Mouse (Mus musculus) liver, embryonic 13.5 days (tissue): ENCODE data around the gene Nepn. TPM values are rescaled to one million over a fixed set of nuclear protein-coding genes. Genes with fewer than 3 reads are reported as not detected.
A peak's percentile ranks its signal among the peaks of the same experiment; 100 is the strongest.

ENCODE experiments used
- ATAC-seq: fragments of 200-750 bp; cut with Nextera tagmentation; 2 replicates; pipeline ENCODE4 v1.8.0; 2017; ENCODE audit warnings: low read depth, mild to moderate bottlenecking, moderate number of reproducible peaks, moderate library complexity
- DNase-seq: peaks from one replicate; pipeline ENCODE4 v3.0.0; 2022
- H3K27ac ChIP-seq: fragments of 300-500 bp; sonication (generic); 2 replicates; pipeline ENCODE4 v1.5.1; 2015; ENCODE audit warnings: moderate library complexity, mild to moderate bottlenecking, inconsistent platforms
- H3K27me3 ChIP-seq: fragments of 300-500 bp; sonication (generic); 2 replicates; pipeline ENCODE4 v1.6.1; 2015; ENCODE audit warnings: mild to moderate bottlenecking, inconsistent platforms
- H3K36me3 ChIP-seq: fragments of 300-500 bp; sonication (generic); 2 replicates; pipeline ENCODE4 v1.6.1; 2015; ENCODE audit warnings: mild to moderate bottlenecking, inconsistent platforms
- H3K4me1 ChIP-seq: fragments of 300-500 bp; sonication (generic); replicated peaks from 2 replicates; pipeline ENCODE4 v1.6.1; 2015; ENCODE audit warnings: inconsistent platforms
- H3K4me2 ChIP-seq: fragments of 300-500 bp; sonication (generic); 2 replicates; pipeline ENCODE4 v1.6.1; 2015; ENCODE audit warnings: inconsistent platforms, mild to moderate bottlenecking, moderate library complexity
- H3K4me3 ChIP-seq: fragments of 300-500 bp; sonication (generic); replicated peaks from 2 replicates; pipeline ENCODE4 v1.5.1; 2015; ENCODE audit warnings: mild to moderate bottlenecking, inconsistent platforms
- H3K9ac ChIP-seq: fragments of 300-500 bp; sonication (generic); 2 replicates; pipeline ENCODE4 v1.6.1; 2015; ENCODE audit warnings: mild to moderate bottlenecking, inconsistent platforms
- H3K9me3 ChIP-seq: fragments of 300-500 bp; sonication (generic); replicated peaks from 2 replicates; pipeline ENCODE4 v1.6.1; 2016; ENCODE audit warnings: inconsistent platforms
- WGBS: fragments of 180-500 bp; shearing (Covaris S2); methylation state at CpG from one replicate; pipeline ENCODE4 v1.1.7; 2015; ENCODE audit not compliant: insufficient replicate concordance; 5-methylcytosine and 5-hydroxymethylcytosine counted together
- polyA plus RNA-seq: library from polyadenylated mRNA; unstranded; fragments of >200 nt; fragmentation: Nextera tagmentation; extraction: Ambion mirVana; gene quantifications from 2 replicates; pipeline ENCODE4 v1.2.1, GENCODE M21; 2015

The Nepn gene
- polyA plus RNA-seq, 1 experiment from 2014 or later = not detected

GRCm38 (mm10) chr10:52407526-52407925, 18.8 kb downstream of the Nepn start:
- H3K9me3 ChIP-seq = no peaks in the 10 kb centered on the region
- H3K4me2 ChIP-seq = no peak overlapping the region
- ATAC-seq = no peak
- H3K27me3 ChIP-seq = no peaks in the 10 kb centered on the region
- no peak overlapping the region for H3K4me3 ChIP-seq
- no peaks in the 10 kb centered on the region for H3K36me3 ChIP-seq
- no peak overlapping the region for H3K27ac ChIP-seq
- no peak for DNase-seq
- no peak overlapping the region for H3K9ac ChIP-seq
- H3K4me1 ChIP-seq = no peaks in the 10 kb centered on the region
- 79% methylated on average over 2 of the region's 2 CpGs for WGBS

GRCm38 (mm10) chr10:52415020-52415419, 26.2 kb downstream of the Nepn start:
- H3K9me3 ChIP-seq = no peaks in the 10 kb centered on the region
- WGBS = 62% methylated on average over 2 of the region's 2 CpGs
- no peak for DNase-seq
- H3K4me1 ChIP-seq = peaks cover 35% of the 10 kb centered on the region
- no peak overlapping the region for H3K9ac ChIP-seq
- no peaks in the 10 kb centered on the region for H3K36me3 ChIP-seq
- no peak overlapping the region for H3K4me2 ChIP-seq
- H3K27me3 ChIP-seq = no peaks in the 10 kb centered on the region
- no peak for ATAC-seq
- no peak overlapping the region for H3K4me3 ChIP-seq
- no peak overlapping the region for H3K27ac ChIP-seq

GRCm38 (mm10) chr10:52416458-52416857, 27.7 kb downstream of the Nepn start:
- no peak for ATAC-seq
- H3K36me3 ChIP-seq = 0 out of 2 replicates have a peak, but pooled peaks cover 3% of the 10 kb centered on the region
- no peak overlapping the region for H3K27ac ChIP-seq
- H3K4me3 ChIP-seq = peak overlapping the region; percentile 99
- peaks cover 43% of the 10 kb centered on the region for H3K4me1 ChIP-seq
- 0 out of 2 replicates have a peak overlapping the region, but pooled peaks have one; percentile 0 for H3K9ac ChIP-seq
- 47% methylated on average over 2 of the region's 2 CpGs for WGBS
- no peak for DNase-seq
- no peaks in the 10 kb centered on the region for H3K27me3 ChIP-seq
- no peaks in the 10 kb centered on the region for H3K9me3 ChIP-seq
- peak overlapping the region; percentile 52 for H3K4me2 ChIP-seq

GRCm38 (mm10) chr10:52417299-52417997, 28.7 kb downstream of the Nepn start, which contains the start of gene Nus1:
Gene Nus1, plus strand, starts transcription at chr10:52417547.
- no peaks in the 10 kb centered on the region for H3K27me3 ChIP-seq
- peak; percentile 93 for DNase-seq
- H3K27ac ChIP-seq = peak within 1 kb of the TSS; percentile 83
- 0 out of 2 replicates have a peak, but pooled peaks cover 7% of the 10 kb centered on the region for H3K36me3 ChIP-seq
- WGBS = under 1% methylated on average over 69 of the region's 79 CpGs
- peak; percentile 97 for ATAC-seq
- peak within 1 kb of the TSS; percentile 99 for H3K4me3 ChIP-seq
- peak within 1 kb of the TSS; percentile 94 for H3K9ac ChIP-seq
- H3K9me3 ChIP-seq = no peaks in the 10 kb centered on the region
- peak within 1 kb of the TSS; percentile 87 for H3K4me2 ChIP-seq
- H3K4me1 ChIP-seq = peaks cover 48% of the 10 kb centered on the region

- peak overlapping the region; percentile 99 for H3K4me3 ChIP-seq
- H3K9ac ChIP-seq = peak overlapping the region; percentile 94
- peaks cover 51% of the 10 kb centered on the region for H3K4me1 ChIP-seq
- DNase-seq = no peak
- H3K36me3 ChIP-seq = 0 out of 2 replicates have a peak, but pooled peaks cover 7% of the 10 kb centered on the region
- H3K9me3 ChIP-seq = no peaks in the 10 kb centered on the region
- H3K27ac ChIP-seq = peak overlapping the region; percentile 83
- 1% methylated on average over 39 of the region's 39 CpGs for WGBS
- no peaks in the 10 kb centered on the region for H3K27me3 ChIP-seq
- peak overlapping the region; percentile 87 for H3K4me2 ChIP-seq
- 0 out of 2 replicates have a peak, but pooled peaks have one; percentile 24 for ATAC-seq
Measured at GRCm38 (mm10) chr10:52417998-52418860, 29.5 kb downstream of the Nepn start.

GRCm38 (mm10) chr10:52418931-52419330, 30.2 kb downstream of the Nepn start:
- 0 out of 2 replicates have a peak, but pooled peaks cover 7% of the 10 kb centered on the region for H3K36me3 ChIP-seq
- H3K4me2 ChIP-seq = peak overlapping the region; percentile 87
- H3K27ac ChIP-seq = no peak overlapping the region
- WGBS = 27% methylated on average over 5 of the region's 5 CpGs
- H3K4me3 ChIP-seq = peak overlapping the region; percentile 99
- ATAC-seq = no peak
- peaks cover 54% of the 10 kb centered on the region for H3K4me1 ChIP-seq
- DNase-seq = no peak
- H3K9ac ChIP-seq = peak overlapping the region; percentile 94
- H3K9me3 ChIP-seq = no peaks in the 10 kb centered on the region
- no peaks in the 10 kb centered on the region for H3K27me3 ChIP-seq

GRCm38 (mm10) chr10:52419402-52419801, 30.6 kb downstream of the Nepn start:
- no peak overlapping the region for H3K27ac ChIP-seq
- peak overlapping the region; percentile 99 for H3K4me3 ChIP-seq
- 0 out of 2 replicates have a peak, but pooled peaks cover 7% of the 10 kb centered on the region for H3K36me3 ChIP-seq
- peaks cover 54% of the 10 kb centered on the region for H3K4me1 ChIP-seq
- H3K4me2 ChIP-seq = peak overlapping the region; percentile 87
- ATAC-seq (no peak), DNase-seq (no peak)
- 67% methylated on average over 4 of the region's 4 CpGs for WGBS
- peak overlapping the region; percentile 94 for H3K9ac ChIP-seq
- H3K9me3 ChIP-seq = no peaks in the 10 kb centered on the region
- no peaks in the 10 kb centered on the region for H3K27me3 ChIP-seq

- Histone ChIP-seq H3K4me2 (no peak overlapping the region), H3K27me3 (no peaks in the 10 kb centered on the region), H3K9me3 (no peaks in the 10 kb centered on the region), H3K4me1 (peaks cover 51% of the 10 kb centered on the region), H3K9ac (peak overlapping the region; percentile 26; the same call in 1 of the 2 replicates), H3K27ac (no peak overlapping the region), H3K4me3 (no peak overlapping the region), H3K36me3 (0 out of 2 replicates have a peak, but pooled peaks cover 7% of the 10 kb centered on the region)
- ATAC-seq (no peak), DNase-seq (no peak)
- 63% methylated on average over 1 of the region's 1 CpGs for WGBS
Measured at GRCm38 (mm10) chr10:52420526-52420925, 31.8 kb downstream of the Nepn start.

- 0 out of 2 replicates have a peak, but pooled peaks cover 7% of the 10 kb centered on the region for H3K36me3 ChIP-seq
- H3K9ac ChIP-seq = no peak overlapping the region
- 73% methylated on average over 6 of the region's 6 CpGs for WGBS
- H3K9me3 ChIP-seq = no peaks in the 10 kb centered on the region
- ATAC-seq (no peak), DNase-seq (no peak)
- no peaks in the 10 kb centered on the region for H3K27me3 ChIP-seq
- H3K27ac ChIP-seq = no peak overlapping the region
- peaks cover 48% of the 10 kb centered on the region for H3K4me1 ChIP-seq
- H3K4me2 ChIP-seq = no peak overlapping the region
- H3K4me3 ChIP-seq = no peak overlapping the region
Measured at GRCm38 (mm10) chr10:52421716-52422115, 32.9 kb downstream of the Nepn start.

GRCm38 (mm10) chr10:52423097-52423496, 34.3 kb downstream of the Nepn start:
- no peak overlapping the region for H3K27ac ChIP-seq
- H3K36me3 ChIP-seq = 0 out of 2 replicates have a peak, but pooled peaks cover 7% of the 10 kb centered on the region
- no peak overlapping the region for H3K4me2 ChIP-seq
- H3K27me3 ChIP-seq = no peaks in the 10 kb centered on the region
- no peak for ATAC-seq
- no peak overlapping the region for H3K4me3 ChIP-seq
- 50% methylated on average over 2 of the region's 2 CpGs for whole genome bisulfite sequencing
- no peak for DNase-seq
- H3K9me3 ChIP-seq = no peaks in the 10 kb centered on the region
- H3K9ac ChIP-seq = no peak overlapping the region
- peaks cover 50% of the 10 kb centered on the region for H3K4me1 ChIP-seq

GRCm38 (mm10) chr10:52426314-52426980, 37.7 kb downstream of the Nepn start:
- no peaks in the 10 kb centered on the region for H3K9me3 ChIP-seq
- DNase-seq = no peak
- H3K9ac ChIP-seq = no peak overlapping the region
- H3K4me2 ChIP-seq = no peak overlapping the region
- no peak for ATAC-seq
- H3K27me3 ChIP-seq = no peaks in the 10 kb centered on the region
- peaks cover 20% of the 10 kb centered on the region for H3K36me3 ChIP-seq
- peaks cover 23% of the 10 kb centered on the region for H3K4me1 ChIP-seq
- WGBS = 74% methylated on average over 7 of the region's 7 CpGs
- no peak overlapping the region for H3K27ac ChIP-seq
- no peak overlapping the region for H3K4me3 ChIP-seq
